ENCODE assay signal across 8 mouse cellular contexts in genomic region chr15:83169772-83170722, GRCm38 (mm10). TPM values are rescaled to one million over a fixed set of nuclear protein-coding genes. Genes with fewer than 3 reads are reported as not detected.
DNase-seq lines count a peak whose midpoint lies in the region; ATAC-seq and TF ChIP-seq lines count a peak whose summit lies in the region.

No protein-coding gene starts in this region.

- H3K27me3 ChIP-seq in kidney, embryonic 14.5 days (ENCODE audit: control insufficient read depth, insufficient read depth, low read length): no peaks in the 10 kb centered on the region
- no peaks in the 10 kb centered on the region for H3K27me3 ChIP-seq in embryonic facial prominence, embryonic 13.5 days
- H3K27me3 ChIP-seq in intestine, embryonic 16.5 days (replicated peaks; ENCODE audit: control insufficient read depth, insufficient read depth, low read length): no peaks in the 10 kb centered on the region
- H3K27me3 ChIP-seq in lung, postnatal 0 days (replicated peaks; ENCODE audit: insufficient read depth, low read length): no peaks in the 10 kb centered on the region

- H3K4me3 ChIP-seq in kidney, embryonic 14.5 days (ENCODE audit: low read length): no peak overlapping the region
- no peak overlapping the region for H3K4me3 ChIP-seq in embryonic facial prominence, embryonic 13.5 days
- peak overlapping the region; percentile 5; the same call in 1 of the 2 replicates for H3K4me3 ChIP-seq in intestine, embryonic 16.5 days (ENCODE audit: low read length)
- peak overlapping the region; percentile 14; the same call in 1 of the 2 replicates for H3K4me3 ChIP-seq in lung, postnatal 0 days (ENCODE audit: low read depth, low read length)

- DNase-seq in kidney, adult 11 months: no peak
- peak; percentile 60 for DNase-seq in lung, postnatal 0 days (ENCODE audit: low spot score)
- DNase-seq in embryo, embryonic 10 days (ENCODE audit: low spot score): no peak
- DNase-seq in thymus, postnatal 10 days (ENCODE audit: low spot score in 2 of 2): no peak
- no peak for DNase-seq in thymus, postnatal 14 days

- H3K9me3 ChIP-seq in kidney, embryonic 14.5 days (ENCODE audit: control insufficient read depth, low read length): no peaks in the 10 kb centered on the region
- H3K9me3 ChIP-seq in embryonic facial prominence, embryonic 13.5 days: no peaks in the 10 kb centered on the region
- H3K9me3 ChIP-seq in intestine, embryonic 16.5 days (ENCODE audit: control insufficient read depth, low read length): no peaks in the 10 kb centered on the region
- H3K9me3 ChIP-seq in lung, postnatal 0 days (ENCODE audit: low read length): no peaks in the 10 kb centered on the region

- no peak for TF ChIP-seq EP300 in lung, postnatal 0 days (IDR thresholded peaks at IDR 0.05)

- H3K9ac ChIP-seq in kidney, embryonic 14.5 days (ENCODE audit: low read depth, low read length): 0 out of 2 replicates have a peak overlapping the region, but pooled peaks have one; percentile 38
- peak overlapping the region; percentile 37; the same call in 1 of the 2 replicates for H3K9ac ChIP-seq in embryonic facial prominence, embryonic 13.5 days
- H3K9ac ChIP-seq in intestine, embryonic 16.5 days (ENCODE audit: low read depth, low read length): peak overlapping the region; percentile 41
- H3K9ac ChIP-seq in lung, postnatal 0 days (replicated peaks; ENCODE audit: low read depth): 0 out of 2 replicates have a peak overlapping the region, but pooled peaks have one; percentile 5

- ATAC-seq in kidney, embryonic 14.5 days (ENCODE audit: low FRiP score, low TSS enrichment): no peak
- no peak for ATAC-seq in embryonic facial prominence, embryonic 13.5 days (ENCODE audit: insufficient number of reproducible peaks, insufficient read depth, low FRiP score, low TSS enrichment, low read depth)
- ATAC-seq in intestine, embryonic 16.5 days: 0 out of 2 replicates have a peak, but pooled peaks have one; percentile 14
- ATAC-seq in lung, postnatal 0 days: no peak

- no peak overlapping the region; the same call in 1 of the 2 replicates for H3K4me2 ChIP-seq in kidney, embryonic 14.5 days (replicated peaks; ENCODE audit: low read depth, low read length)
- peak overlapping the region; percentile 86; the same call in 1 of the 2 replicates for H3K4me2 ChIP-seq in embryonic facial prominence, embryonic 13.5 days
- peak overlapping the region; percentile 92 for H3K4me2 ChIP-seq in intestine, embryonic 16.5 days (ENCODE audit: low read depth, low read length)
- peak overlapping the region; percentile 81 for H3K4me2 ChIP-seq in lung, postnatal 0 days (replicated peaks; ENCODE audit: low read depth, low read length)

- 69% methylated on average over 8 of the region's 8 CpGs for WGBS in kidney, embryonic 14.5 days
- WGBS in embryonic facial prominence, embryonic 13.5 days: 85% methylated on average over 8 of the region's 8 CpGs
- WGBS in intestine, embryonic 16.5 days: 68% methylated on average over 8 of the region's 8 CpGs
- WGBS in lung, postnatal 0 days: 56% methylated on average over 8 of the region's 8 CpGs

- H3K36me3 ChIP-seq in kidney, embryonic 14.5 days (ENCODE audit: control insufficient read depth, insufficient read depth, low read length): 0 out of 2 replicates have a peak, but pooled peaks cover 3% of the 10 kb centered on the region
- peaks cover 5% of the 10 kb centered on the region; the same call in 1 of the 2 replicates for H3K36me3 ChIP-seq in embryonic facial prominence, embryonic 13.5 days
- no peaks in the 10 kb centered on the region for H3K36me3 ChIP-seq in intestine, embryonic 16.5 days (ENCODE audit: control insufficient read depth, insufficient read depth, low read length)
- H3K36me3 ChIP-seq in lung, postnatal 0 days (ENCODE audit: insufficient read depth, low read length): no peaks in the 10 kb centered on the region

- TF ChIP-seq CTCF in lung, postnatal 0 days (IDR thresholded peaks at IDR 0.05): no peak

- no peak overlapping the region for H3K27ac ChIP-seq in kidney, embryonic 14.5 days (ENCODE audit: low read depth, low read length)
- H3K27ac ChIP-seq in embryonic facial prominence, embryonic 13.5 days: peak overlapping the region; percentile 22; the same call in 1 of the 2 replicates
- H3K27ac ChIP-seq in intestine, embryonic 16.5 days (ENCODE audit: low read length): peak overlapping the region; percentile 39
- H3K27ac ChIP-seq in lung, postnatal 0 days (ENCODE audit: low read length): peak overlapping the region; percentile 82

- peaks cover 38% of the 10 kb centered on the region for H3K4me1 ChIP-seq in kidney, embryonic 14.5 days (ENCODE audit: control insufficient read depth, insufficient read depth, low read length)
- peaks cover 47% of the 10 kb centered on the region for H3K4me1 ChIP-seq in embryonic facial prominence, embryonic 13.5 days
- H3K4me1 ChIP-seq in intestine, embryonic 16.5 days (ENCODE audit: control insufficient read depth, insufficient read depth, low read length): peaks cover 42% of the 10 kb centered on the region
- H3K4me1 ChIP-seq in lung, postnatal 0 days (ENCODE audit: insufficient read depth, low read depth, low read length): peaks cover 37% of the 10 kb centered on the region

RNA-seq across cellular contexts. Expression of gene Cyb5r3, which starts 2.3 kb away (rescaled TPM):
- 144 and 175 TPM in 2 replicates for polyA plus RNA-seq in kidney, embryonic 14.5 days (2014; fragmentation: Nextera tagmentation; extraction: Ambion mirVana)
- polyA plus RNA-seq in embryonic facial prominence, embryonic 13.5 days (2015; fragmentation: Nextera tagmentation; extraction: Ambion mirVana): 116 and 118 TPM in 2 replicates
- polyA plus RNA-seq in intestine, embryonic 16.5 days (2015; fragmentation: Nextera tagmentation; extraction: Ambion mirVana): 283 and 299 TPM in 2 replicates
- polyA plus RNA-seq in lung, postnatal 0 days (2015; fragmentation: Nextera tagmentation; extraction: Ambion mirVana): 170 and 183 TPM in 2 replicates

RNA-seq across cellular contexts. Expression of gene Poldip3, which starts 20.9 kb away (rescaled TPM):
- polyA plus RNA-seq in kidney, embryonic 14.5 days (2014; fragmentation: Nextera tagmentation; extraction: Ambion mirVana): 117 and 173 TPM in 2 replicates
- polyA plus RNA-seq in embryonic facial prominence, embryonic 13.5 days (2015; fragmentation: Nextera tagmentation; extraction: Ambion mirVana): 155 TPM in 2 replicates
- polyA plus RNA-seq in intestine, embryonic 16.5 days (2015; fragmentation: Nextera tagmentation; extraction: Ambion mirVana): 104 and 106 TPM in 2 replicates
- polyA plus RNA-seq in lung, postnatal 0 days (2015; fragmentation: Nextera tagmentation; extraction: Ambion mirVana): 77.0 and 78.8 TPM in 2 replicates

RNA-seq across cellular contexts. Expression of gene Rrp7a, which starts 47.4 kb away (rescaled TPM):
- 50.2 and 50.4 TPM in 2 replicates for polyA plus RNA-seq in kidney, embryonic 14.5 days (2014; fragmentation: Nextera tagmentation; extraction: Ambion mirVana)
- 53.8 and 67.7 TPM in 2 replicates for polyA plus RNA-seq in embryonic facial prominence, embryonic 13.5 days (2015; fragmentation: Nextera tagmentation; extraction: Ambion mirVana)
- 69.4 and 75.4 TPM in 2 replicates for polyA plus RNA-seq in intestine, embryonic 16.5 days (2015; fragmentation: Nextera tagmentation; extraction: Ambion mirVana)
- polyA plus RNA-seq in lung, postnatal 0 days (2015; fragmentation: Nextera tagmentation; extraction: Ambion mirVana): 38.2 and 40.2 TPM in 2 replicates

Comparison
In these comparisons a context has a peak if more than half of its experiments do, and no peak if none do; other contexts are left out.
1. H3K4me3 ChIP-seq: peak in intestine, embryonic 16.5 days (single experiment) and lung, postnatal 0 days (single experiment); none in kidney, embryonic 14.5 days (single experiment) and embryonic facial prominence, embryonic 13.5 days (single experiment).
2. Peak in every context shown above with its lines, with median percentiles within 50 percentile points of each other: H3K9ac ChIP-seq.